Mouse (Mus musculus) brain, embryonic 14.5 days (tissue): ENCODE measurements at regions not wholly inside any gene's neighbourhood (a gene's known extent, or its start where the extent isn't known, plus 50 kb on each side); places are given as distances from the start of the nearest gene placed in this dataset.

Experiments
- CTCF ChIP-seq: fragments of 200-500 bp; IDR thresholded peaks from 2 replicates; pipeline ENCODE4 v1.5.1; 2012; ENCODE audit warnings: inconsistent platforms, mild to moderate bottlenecking, moderate library complexity, borderline replicate concordance; ENCODE audit not compliant: insufficient read depth, insufficient read length; ENCODE audit errors: extremely low read depth
- POLR2A ChIP-seq: fragments of 200-500 bp; IDR thresholded peaks from 2 replicates; pipeline ENCODE4 v1.6.1; 2012; ENCODE audit warnings: mild to moderate bottlenecking, inconsistent platforms, borderline replicate concordance; ENCODE audit not compliant: poor library complexity, insufficient read depth, insufficient read length, severe bottlenecking; ENCODE audit errors: extremely low read depth

DNA sequence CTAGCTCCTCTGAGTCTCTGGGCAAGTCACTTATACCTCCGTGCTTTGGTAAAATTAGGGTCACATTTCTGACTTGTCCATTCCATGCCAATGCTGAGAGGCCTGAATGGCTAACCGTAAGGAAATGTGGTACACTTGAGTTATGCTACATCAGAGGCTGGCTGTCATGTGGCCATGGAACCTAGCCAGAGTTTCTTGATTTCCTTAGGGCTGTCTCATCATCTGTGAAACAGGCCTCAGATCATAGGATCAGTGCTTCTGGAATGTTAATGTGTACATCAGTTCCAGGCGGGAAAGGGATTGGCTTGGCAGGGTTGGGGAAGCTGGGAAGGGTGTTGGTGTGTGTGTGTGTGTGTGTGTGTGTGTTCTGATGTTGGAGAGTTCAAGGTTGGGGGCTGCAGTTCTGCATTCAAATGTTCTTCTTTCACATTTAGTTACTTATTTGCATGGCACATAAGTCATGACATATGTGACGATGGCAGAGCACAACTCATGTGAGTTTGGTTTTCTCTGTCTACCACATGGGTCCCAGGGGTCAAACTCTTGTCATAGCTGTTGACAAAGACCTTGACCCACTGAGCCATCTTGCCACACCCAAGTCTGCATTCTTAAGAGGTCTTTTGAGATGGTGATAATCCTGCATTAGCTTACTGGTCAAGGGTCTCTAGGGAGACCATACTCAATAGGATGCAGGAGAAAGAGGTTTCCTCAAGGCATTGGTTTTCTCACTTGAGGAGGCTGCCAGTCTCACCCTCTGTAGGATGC lies 299.9 kb downstream of the Slc4a3 start:
- TF ChIP-seq CTCF (no peak), POLR2A (no peak)
